Mouse (Mus musculus) spleen, adult 2 months (tissue): ENCODE results near the gene Siae.

ENCODE experiments used
- CTCF ChIP-seq: fragments of 200-500 bp; IDR thresholded peaks from 2 replicates; pipeline ENCODE4 v1.5.1; 2011; ENCODE audit warnings: mild to moderate bottlenecking, inconsistent platforms; ENCODE audit not compliant: insufficient read depth, insufficient read length, insufficient replicate concordance; ENCODE audit errors: extremely low read depth
- POLR2A ChIP-seq: fragments of 200-500 bp; IDR thresholded peaks from 2 replicates; pipeline ENCODE4 v1.6.1; 2011; ENCODE audit warnings: low read depth, low read length, inconsistent platforms

- no peak for TF ChIP-seq CTCF
- TF ChIP-seq POLR2A: no peak
These were observed 101.5 kb downstream of the Siae start, which contains the start of gene Tbrg1 for GRCm38 (mm10) chr9:37656931-37657481.
